14 mouse cellular contexts compared by ENCODE assay signal in the genomic region with DNA sequence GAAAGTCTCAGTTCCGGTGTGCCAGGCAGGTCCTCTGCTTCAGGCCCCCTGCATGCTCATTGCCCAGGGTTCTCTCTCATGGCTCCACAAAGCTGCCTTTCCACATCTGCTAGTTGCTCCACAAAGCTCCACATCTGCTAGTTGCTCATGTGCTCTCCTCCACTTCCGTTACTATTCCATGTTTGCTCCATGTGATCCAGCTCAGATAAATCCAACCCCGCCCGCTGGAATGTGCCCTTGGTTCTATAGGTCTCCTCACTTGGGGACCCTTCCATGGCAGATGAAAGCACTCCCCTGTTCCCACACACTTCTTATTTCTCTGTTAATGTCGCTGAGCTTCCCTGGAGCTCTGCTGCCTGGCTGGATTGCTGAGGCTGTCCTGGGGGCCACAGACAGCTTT. TPM values are rescaled to one million over a fixed set of nuclear protein-coding genes. Genes with fewer than 3 reads are reported as not detected.
DNase-seq lines count a peak whose midpoint lies in the region; ATAC-seq and TF ChIP-seq lines count a peak whose summit lies in the region.
"Had no signal": no experiment of that assay in that cellular context is flagged by ENCODE, and none has a peak within 500 bp of the region (broad histone marks: within the 10 kb centered on the region; RNA-seq: fewer than 3 reads in every experiment).

No protein-coding gene starts in this region.

- H3K4me2 ChIP-seq in limb, embryonic 12.5 days = no peak overlapping the region
- H3K4me2 ChIP-seq in forebrain, embryonic 12.5 days = no peak overlapping the region
- no peak overlapping the region for H3K4me2 ChIP-seq in hindbrain, embryonic 13.5 days
- 0 out of 2 replicates have a peak overlapping the region, but pooled peaks have one; percentile 2 for H3K4me2 ChIP-seq in midbrain, postnatal 0 days (ENCODE audit: low read depth, low read length, poor library complexity, severe bottlenecking)
- H3K4me2 ChIP-seq: liver, embryonic 13.5 days had no signal

- H3K9ac ChIP-seq in limb, embryonic 12.5 days (replicated peaks) = no peak overlapping the region
- no peak overlapping the region for H3K9ac ChIP-seq in forebrain, embryonic 12.5 days
- H3K9ac ChIP-seq in hindbrain, embryonic 13.5 days = peak overlapping the region; percentile 47; the same call in 1 of the 2 replicates
- no peak overlapping the region for H3K9ac ChIP-seq in midbrain, postnatal 0 days (replicated peaks; ENCODE audit: low read length, poor library complexity, severe bottlenecking)
- H3K9ac ChIP-seq: liver, embryonic 13.5 days had no signal

- DNase-seq in limb, embryonic 10.5 days (ENCODE audit: low spot score) = no peak
- no peak for DNase-seq in midbrain, postnatal 0 days (ENCODE audit: low spot score)
- DNase-seq in liver = no peak
- no peak for DNase-seq in layer of hippocampus, postnatal 14 days (ENCODE audit: low spot score in 2 of 2)
- DNase-seq in layer of hippocampus, adult 9-11 months = no peak
- DNase-seq: cerebellum, adult 11 months; gastrocnemius, postnatal 10 days; liver, embryonic 13.5 days had no signal

- no peak for TF ChIP-seq CTCF in midbrain, postnatal 0 days (IDR thresholded peaks at IDR 0.05)

- H3K27ac ChIP-seq in limb, embryonic 12.5 days = no peak overlapping the region
- H3K27ac ChIP-seq in limb, embryonic 10.5 days = no peak overlapping the region
- H3K27ac ChIP-seq in forebrain, embryonic 12.5 days = peak overlapping the region; percentile 88
- peak overlapping the region; percentile 88 for H3K27ac ChIP-seq in hindbrain, embryonic 13.5 days
- H3K27ac ChIP-seq in midbrain, postnatal 0 days (ENCODE audit: low read depth, low read length) = peak overlapping the region; percentile 73
- H3K27ac ChIP-seq: heart, embryonic 10.5 days; liver, embryonic 13.5 days had no signal

- H3K27me3 ChIP-seq in limb, embryonic 12.5 days = no peaks in the 10 kb centered on the region
- 0 out of 2 replicates have a peak, but pooled peaks cover 3% of the 10 kb centered on the region for H3K27me3 ChIP-seq in limb, embryonic 10.5 days (ENCODE audit: low read depth, poor library complexity, severe bottlenecking)
- H3K27me3 ChIP-seq in forebrain, embryonic 12.5 days = no peaks in the 10 kb centered on the region
- H3K27me3 ChIP-seq in hindbrain, embryonic 13.5 days = no peaks in the 10 kb centered on the region
- no peaks in the 10 kb centered on the region for H3K27me3 ChIP-seq in midbrain, postnatal 0 days (ENCODE audit: insufficient read depth, low read length)
- H3K27me3 ChIP-seq: liver, embryonic 13.5 days had no signal

- H3K9me3 ChIP-seq in limb, embryonic 12.5 days = no peaks in the 10 kb centered on the region
- H3K9me3 ChIP-seq in limb, embryonic 10.5 days (replicated peaks) = no peaks in the 10 kb centered on the region
- H3K9me3 ChIP-seq in forebrain, embryonic 12.5 days = no peaks in the 10 kb centered on the region
- H3K9me3 ChIP-seq in hindbrain, embryonic 13.5 days = no peaks in the 10 kb centered on the region
- no peaks in the 10 kb centered on the region for H3K9me3 ChIP-seq in midbrain, postnatal 0 days (ENCODE audit: low read length)
- H3K9me3 ChIP-seq: heart, embryonic 10.5 days; liver, embryonic 13.5 days had no signal

- ATAC-seq in limb, embryonic 12.5 days (ENCODE audit: insufficient number of reproducible peaks, insufficient read depth, low FRiP score, low TSS enrichment, low read depth) = peak; percentile 49; the same call in 1 of the 2 replicates
- no peak for ATAC-seq in forebrain, embryonic 12.5 days (ENCODE audit: low FRiP score)
- ATAC-seq in hindbrain, embryonic 13.5 days (ENCODE audit: low FRiP score) = no peak
- ATAC-seq in midbrain, postnatal 0 days (ENCODE audit: low FRiP score) = no peak
- ATAC-seq: activated CD4-positive, CD25-positive, alpha-beta regulatory T cell, adult 4 months; CD4-positive, CD25-positive, alpha-beta regulatory T cell, adult 4 months had no signal

- peaks cover 30% of the 10 kb centered on the region for H3K4me1 ChIP-seq in limb, embryonic 12.5 days (replicated peaks)
- H3K4me1 ChIP-seq in limb, embryonic 10.5 days = peaks cover 23% of the 10 kb centered on the region; the same call in 1 of the 2 replicates
- peaks cover 57% of the 10 kb centered on the region for H3K4me1 ChIP-seq in forebrain, embryonic 12.5 days
- H3K4me1 ChIP-seq in hindbrain, embryonic 13.5 days (replicated peaks) = peaks cover 84% of the 10 kb centered on the region
- H3K4me1 ChIP-seq in midbrain, postnatal 0 days (ENCODE audit: insufficient read depth, low read length) = peaks cover 25% of the 10 kb centered on the region
- H3K4me1 ChIP-seq: heart, embryonic 10.5 days; liver, embryonic 13.5 days had no signal

- WGBS in limb, embryonic 12.5 days = 67% methylated on average over 5 of the region's 5 CpGs
- 78% methylated on average over 5 of the region's 5 CpGs for WGBS in limb, embryonic 10.5 days
- 74% methylated on average over 5 of the region's 5 CpGs for WGBS in forebrain, embryonic 12.5 days
- WGBS in hindbrain, embryonic 13.5 days = 61% methylated on average over 5 of the region's 5 CpGs
- 43% methylated on average over 5 of the region's 5 CpGs for WGBS in midbrain, postnatal 0 days

- no peaks in the 10 kb centered on the region for H3K36me3 ChIP-seq in limb, embryonic 12.5 days
- H3K36me3 ChIP-seq in limb, embryonic 10.5 days = no peaks in the 10 kb centered on the region
- peaks cover 17% of the 10 kb centered on the region for H3K36me3 ChIP-seq in forebrain, embryonic 12.5 days (replicated peaks)
- H3K36me3 ChIP-seq in hindbrain, embryonic 13.5 days = peaks cover 30% of the 10 kb centered on the region
- peaks cover 4% of the 10 kb centered on the region for H3K36me3 ChIP-seq in midbrain, postnatal 0 days (ENCODE audit: insufficient read depth, low read length)
- H3K36me3 ChIP-seq: heart, embryonic 10.5 days; liver, embryonic 13.5 days had no signal

- H3K4me3 ChIP-seq in limb, embryonic 12.5 days (replicated peaks) = no peak overlapping the region
- H3K4me3 ChIP-seq in limb, embryonic 10.5 days = no peak overlapping the region
- no peak overlapping the region for H3K4me3 ChIP-seq in forebrain, embryonic 12.5 days (replicated peaks)
- no peak overlapping the region for H3K4me3 ChIP-seq in hindbrain, embryonic 13.5 days
- no peak overlapping the region for H3K4me3 ChIP-seq in midbrain, postnatal 0 days (ENCODE audit: low read depth, low read length)
- H3K4me3 ChIP-seq: heart, embryonic 10.5 days; liver, embryonic 13.5 days had no signal

RNA-seq across cellular contexts. Expression of gene Nsg2, which starts 26.4 kb away (rescaled TPM):
- polyA plus RNA-seq in limb, embryonic 12.5 days (2016; fragmentation: Nextera tagmentation; extraction: Ambion mirVana) = 6.7 and 7.2 TPM in 2 replicates
- polyA plus RNA-seq in limb, embryonic 10.5 days (2016; fragmentation: Nextera tagmentation; extraction: Ambion mirVana) = 1.1 and 2.0 TPM in 2 replicates
- 185 and 202 TPM in 2 replicates for polyA plus RNA-seq in forebrain, embryonic 12.5 days (2016; fragmentation: Nextera tagmentation; extraction: Ambion mirVana)
- polyA plus RNA-seq in hindbrain, embryonic 13.5 days (2015; fragmentation: Nextera tagmentation; extraction: Ambion mirVana) = 451 and 461 TPM in 2 replicates
- 1,042 and 1,173 TPM in 2 replicates for total RNA-seq in midbrain, postnatal 0 days (2014; rRNA removed)
- polyA plus RNA-seq in midbrain, postnatal 0 days (2015; fragmentation: Nextera tagmentation; extraction: Ambion mirVana) = 641 and 644 TPM in 2 replicates
- total RNA-seq in layer of hippocampus, postnatal 14 days (2021) = 100 to 1,000 TPM; 785 to 794 TPM

Comparison
In these comparisons a context has a peak if more than half of its experiments do, and no peak if none do; other contexts are left out.
1. H3K27ac ChIP-seq: peak in forebrain, embryonic 12.5 days (single experiment), hindbrain, embryonic 13.5 days (single experiment) and midbrain, postnatal 0 days (single experiment); none in limb, embryonic 12.5 days (single experiment) and limb, embryonic 10.5 days (single experiment).
2. RNA of gene Nsg2, which starts 26.4 kb away (polyA plus RNA-seq): 641 to 644 TPM in midbrain, postnatal 0 days, 451 to 461 TPM in hindbrain, embryonic 13.5 days and 185 to 202 TPM in forebrain, embryonic 12.5 days; 6.7 to 7.2 TPM in limb, embryonic 12.5 days and 1.1 to 2.0 TPM in limb, embryonic 10.5 days; every median in the first group is over 10 times any median in the second.